Mouse (Mus musculus) thymus, adult 2 months (tissue): Measurements from ENCODE around the gene Dlgap1.

Source experiments
- CTCF ChIP-seq: fragments of 200-500 bp; IDR thresholded peaks from 2 replicates; pipeline ENCODE4 v1.5.1; 2012; ENCODE audit warnings: mild to moderate bottlenecking, control low read depth, low read length, moderate library complexity, borderline replicate concordance; ENCODE audit not compliant: control insufficient read depth, poor library complexity, insufficient read depth; ENCODE audit errors: extremely low read depth
- POLR2A ChIP-seq: fragments of 200-500 bp; IDR thresholded peaks from 2 replicates; pipeline ENCODE4 v1.6.1; 2012; ENCODE audit warnings: mild to moderate bottlenecking, low read length, control low read depth, moderate library complexity; ENCODE audit not compliant: control insufficient read depth, poor library complexity, insufficient read depth; ENCODE audit errors: extremely low read depth

DNA sequence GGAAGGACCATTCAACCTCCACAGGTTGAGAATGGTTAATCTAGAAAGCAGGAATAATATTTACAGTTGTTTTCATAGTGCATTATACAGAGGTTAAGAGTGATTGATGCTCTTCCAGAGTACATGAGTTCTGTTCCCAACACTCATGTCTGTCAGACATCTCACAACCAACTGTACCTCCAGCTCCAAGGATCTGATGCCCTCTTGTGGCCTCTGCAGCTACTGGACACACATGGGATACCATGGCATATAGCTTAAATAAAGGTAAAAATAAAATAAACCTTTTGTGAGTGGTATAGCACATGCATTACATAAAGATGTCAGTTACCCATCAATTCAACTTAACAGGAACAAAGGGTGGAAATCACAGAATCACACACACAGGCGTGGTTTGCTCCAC is 674.3 kb downstream of the Dlgap1 start:
- TF ChIP-seq POLR2A, result no peak
- no peak for TF ChIP-seq CTCF
